In the genomic region with DNA sequence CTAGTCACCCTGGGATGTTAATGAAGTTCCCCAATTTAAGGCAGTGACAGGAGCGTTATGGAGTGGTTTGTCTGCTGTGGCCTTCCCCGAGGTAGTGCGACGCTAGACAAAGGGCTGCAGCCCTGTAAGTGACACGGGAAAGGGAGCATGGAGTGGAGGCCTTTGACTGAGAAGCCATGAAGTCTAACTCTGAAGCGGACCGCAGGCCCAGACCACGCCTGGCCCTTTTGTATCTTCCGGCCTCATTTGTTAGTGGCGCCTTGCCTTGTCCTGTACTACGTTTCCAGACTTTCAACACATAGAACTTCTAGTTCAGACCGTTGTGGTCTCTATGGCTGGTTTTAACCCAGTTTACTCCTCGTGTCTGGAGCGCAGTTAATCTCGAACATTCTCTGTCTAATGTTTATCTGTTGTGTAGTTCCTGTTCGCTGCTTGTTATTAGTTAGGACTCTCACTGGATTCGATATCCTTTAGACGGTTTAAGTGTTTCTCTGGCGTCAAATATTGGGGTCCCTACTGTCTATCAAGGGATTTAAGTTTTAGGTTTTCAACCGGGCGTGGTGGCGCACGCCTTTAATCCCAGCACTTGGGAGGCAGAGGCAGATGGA, we compare ENCODE assay signal across 8 mouse cellular contexts. TPM values are rescaled to one million over a fixed set of nuclear protein-coding genes. Genes with fewer than 3 reads are reported as not detected.
DNase-seq lines count a peak whose midpoint lies in the region; ATAC-seq and TF ChIP-seq lines count a peak whose summit lies in the region.

No protein-coding gene starts in this region.

- peak overlapping the region; percentile 72 for H3K4me2 ChIP-seq in forebrain, embryonic 11.5 days (ENCODE audit: low read depth, low read length, severe bottlenecking)
- peak overlapping the region; percentile 58 for H3K4me2 ChIP-seq in intestine, embryonic 14.5 days (ENCODE audit: low read length)
- H3K4me2 ChIP-seq in lung, embryonic 14.5 days, result peak overlapping the region; percentile 70
- peak overlapping the region; percentile 65 for H3K4me2 ChIP-seq in neural tube, embryonic 15.5 days

- no peaks in the 10 kb centered on the region for H3K9me3 ChIP-seq in forebrain, embryonic 11.5 days (ENCODE audit: control insufficient read depth, low read length)
- H3K9me3 ChIP-seq in intestine, embryonic 14.5 days (ENCODE audit: control insufficient read depth, low read length), result no peaks in the 10 kb centered on the region
- H3K9me3 ChIP-seq in lung, embryonic 14.5 days (ENCODE audit: low read depth, low read length), result no peaks in the 10 kb centered on the region
- H3K9me3 ChIP-seq in neural tube, embryonic 15.5 days (replicated peaks), result no peaks in the 10 kb centered on the region

- H3K27ac ChIP-seq in forebrain, embryonic 11.5 days (ENCODE audit: low read depth, low read length), result peak overlapping the region; percentile 85
- H3K27ac ChIP-seq in intestine, embryonic 14.5 days (ENCODE audit: low read depth), result peak overlapping the region; percentile 96
- H3K27ac ChIP-seq in lung, embryonic 14.5 days (ENCODE audit: low read depth), result peak overlapping the region; percentile 93
- H3K27ac ChIP-seq in neural tube, embryonic 15.5 days (replicated peaks), result peak overlapping the region; percentile 99

- H3K4me1 ChIP-seq in forebrain, embryonic 11.5 days (replicated peaks; ENCODE audit: control insufficient read depth, insufficient read depth, low read length), result peaks cover 3% of the 10 kb centered on the region
- H3K4me1 ChIP-seq in intestine, embryonic 14.5 days (replicated peaks; ENCODE audit: control insufficient read depth, insufficient read depth, low read length), result peaks cover 9% of the 10 kb centered on the region
- peaks cover 5% of the 10 kb centered on the region for H3K4me1 ChIP-seq in lung, embryonic 14.5 days (ENCODE audit: insufficient read depth)
- H3K4me1 ChIP-seq in neural tube, embryonic 15.5 days, result peaks cover 24% of the 10 kb centered on the region

- no peaks in the 10 kb centered on the region for H3K36me3 ChIP-seq in forebrain, embryonic 11.5 days (ENCODE audit: control insufficient read depth, insufficient read depth, low read length)
- peaks cover 4% of the 10 kb centered on the region; the same call in 1 of the 2 replicates for H3K36me3 ChIP-seq in intestine, embryonic 14.5 days (ENCODE audit: control insufficient read depth, insufficient read depth, low read length)
- H3K36me3 ChIP-seq in lung, embryonic 14.5 days (ENCODE audit: insufficient read depth), result no peaks in the 10 kb centered on the region
- H3K36me3 ChIP-seq in neural tube, embryonic 15.5 days, result no peaks in the 10 kb centered on the region

- no peak for ATAC-seq in forebrain, embryonic 11.5 days (replicated peaks; ENCODE audit: low FRiP score)
- ATAC-seq in intestine, embryonic 14.5 days (replicated peaks; ENCODE audit: low FRiP score, low TSS enrichment, low read depth), result no peak
- no peak for ATAC-seq in lung, embryonic 14.5 days (ENCODE audit: insufficient read depth)
- ATAC-seq in neural tube, embryonic 15.5 days (ENCODE audit: low FRiP score), result peak; percentile 2; the same call in 1 of the 2 replicates

- H3K9ac ChIP-seq in forebrain, embryonic 11.5 days (ENCODE audit: low read length), result peak overlapping the region; percentile 82
- H3K9ac ChIP-seq in intestine, embryonic 14.5 days (ENCODE audit: low read length), result peak overlapping the region; percentile 85
- H3K9ac ChIP-seq in lung, embryonic 14.5 days, result peak overlapping the region; percentile 82
- H3K9ac ChIP-seq in neural tube, embryonic 15.5 days (replicated peaks), result peak overlapping the region; percentile 84

- DNase-seq in adrenal gland, postnatal 10 days, result peak; percentile 42
- no peak for DNase-seq in adrenal gland, adult 2 months
- peak; percentile 9 for DNase-seq in right cerebral cortex, postnatal 14 days
- no peak for DNase-seq in right cerebral cortex, postnatal 4 days
- peak; percentile 65 for DNase-seq in forebrain, embryonic 11.5 days (ENCODE audit: low spot score)
- peak; percentile 81 for DNase-seq in intestine, embryonic 14.5 days (ENCODE audit: low spot score)
- peak; percentile 59 for DNase-seq in lung, embryonic 14.5 days

- TF ChIP-seq CTCF in lung, embryonic 14.5 days (IDR thresholded peaks at IDR 0.05; ENCODE audit: low read depth), result no peak

- WGBS in forebrain, embryonic 11.5 days, result 7% methylated on average over 23 of the region's 23 CpGs
- 5% methylated on average over 23 of the region's 23 CpGs for WGBS in intestine, embryonic 14.5 days
- WGBS in lung, embryonic 14.5 days, result 4% methylated on average over 23 of the region's 23 CpGs
- 7% methylated on average over 23 of the region's 23 CpGs for WGBS in neural tube, embryonic 15.5 days

- H3K4me3 ChIP-seq in forebrain, embryonic 11.5 days (ENCODE audit: low read depth, low read length), result peak overlapping the region; percentile 82
- peak overlapping the region; percentile 92 for H3K4me3 ChIP-seq in intestine, embryonic 14.5 days (ENCODE audit: low read depth, low read length)
- peak overlapping the region; percentile 81 for H3K4me3 ChIP-seq in lung, embryonic 14.5 days (ENCODE audit: low read depth, low read length)
- H3K4me3 ChIP-seq in neural tube, embryonic 15.5 days (replicated peaks), result peak overlapping the region; percentile 66

- H3K27me3 ChIP-seq in forebrain, embryonic 11.5 days (ENCODE audit: control insufficient read depth, insufficient read depth, low read length), result no peaks in the 10 kb centered on the region
- no peaks in the 10 kb centered on the region for H3K27me3 ChIP-seq in intestine, embryonic 14.5 days (replicated peaks; ENCODE audit: control insufficient read depth, insufficient read depth, low read length)
- no peaks in the 10 kb centered on the region for H3K27me3 ChIP-seq in lung, embryonic 14.5 days (ENCODE audit: insufficient read depth, low read length)
- H3K27me3 ChIP-seq in neural tube, embryonic 15.5 days (replicated peaks), result no peaks in the 10 kb centered on the region

RNA-seq across cellular contexts. Expression of gene Hdlbp, which starts 1.0 kb away (rescaled TPM):
- total RNA-seq in adrenal gland, postnatal 10 days (2021), result 100 to 1,000 TPM; 310 to 325 TPM
- total RNA-seq in adrenal gland, adult 2 months (2021), result 100 to 1,000 TPM; 314 to 430 TPM
- 40.4 and 51.2 TPM in 2 replicates for polyA plus RNA-seq in adrenal gland, adult 2 months (2012; rRNA removed)
- polyA plus RNA-seq in forebrain, embryonic 11.5 days (2014; fragmentation: Nextera tagmentation; extraction: Ambion mirVana), result 87.1 and 92.4 TPM in 2 replicates
- polyA plus RNA-seq in intestine, embryonic 14.5 days (2014; fragmentation: Nextera tagmentation; extraction: Ambion mirVana), result 124 and 142 TPM in 2 replicates
- polyA plus RNA-seq in lung, embryonic 14.5 days (2014; fragmentation: Nextera tagmentation; extraction: Ambion mirVana), result 153 and 160 TPM in 2 replicates
- 70.8 and 85.2 TPM in 2 replicates for polyA plus RNA-seq in neural tube, embryonic 15.5 days (2015; fragmentation: Nextera tagmentation; extraction: Ambion mirVana)

RNA-seq across cellular contexts. Expression of gene Farp2, which starts 32.3 kb away (rescaled TPM):
- total RNA-seq in adrenal gland, postnatal 10 days (2021), result 10 to 100 TPM; 17.7 to 20.1 TPM
- total RNA-seq in adrenal gland, adult 2 months (2021), result 10 to 100 TPM; 17.0 to 21.7 TPM
- 5.2 and 5.9 TPM in 2 replicates for polyA plus RNA-seq in adrenal gland, adult 2 months (2012; rRNA removed)
- polyA plus RNA-seq in forebrain, embryonic 11.5 days (2014; fragmentation: Nextera tagmentation; extraction: Ambion mirVana), result 4.4 and 4.5 TPM in 2 replicates
- polyA plus RNA-seq in intestine, embryonic 14.5 days (2014; fragmentation: Nextera tagmentation; extraction: Ambion mirVana), result 6.6 and 7.2 TPM in 2 replicates
- 6.8 TPM in 2 replicates for polyA plus RNA-seq in lung, embryonic 14.5 days (2014; fragmentation: Nextera tagmentation; extraction: Ambion mirVana)
- 4.9 and 5.3 TPM in 2 replicates for polyA plus RNA-seq in neural tube, embryonic 15.5 days (2015; fragmentation: Nextera tagmentation; extraction: Ambion mirVana)

Comparison
In these comparisons a context has a peak if more than half of its experiments do, and no peak if none do; other contexts are left out.
1. DNase-seq: peak in adrenal gland, postnatal 10 days (single experiment), right cerebral cortex, postnatal 14 days (single experiment), forebrain, embryonic 11.5 days (single experiment), intestine, embryonic 14.5 days (single experiment) and lung, embryonic 14.5 days (single experiment); none in adrenal gland, adult 2 months (single experiment) and right cerebral cortex, postnatal 4 days (single experiment).
2. Peak in every context shown above with its lines, with median percentiles within 50 percentile points of each other: H3K27ac ChIP-seq, H3K4me2 ChIP-seq, H3K4me3 ChIP-seq and H3K9ac ChIP-seq.